Mouse (Mus musculus) frontal cortex, postnatal 36 days (tissue): ENCODE data around the gene Lamp2.
"Not testable (repeated sequence)": the region's sequence is repeated elsewhere in the genome, so short reads cannot be mapped to it uniquely, and the experiment has no call there.

Experiments
- DNase-seq, 2 experiments: peaks; one replicate each; pipeline ENCODE4 v3.0.0; 2022; ENCODE audit warnings: low spot score in 2 of 2

Gene Lamp2

GRCm38 (mm10) chrX:38428818-38429440, 27.3 kb downstream of the Lamp2 start:
- DNase-seq, result no peak

- DNase-seq, result no peak
Observed at GRCm38 (mm10) chrX:38426043-38426442, 30.2 kb downstream of the Lamp2 start.

GRCm38 (mm10) chrX:38423096-38423495, 33.2 kb downstream of the Lamp2 start:
- DNase-seq, result no peak

- no peak for DNase-seq
Observed at GRCm38 (mm10) chrX:38422396-38422795, 33.9 kb downstream of the Lamp2 start.

GRCm38 (mm10) chrX:38403879-38404278, 52.4 kb downstream of the Lamp2 start:
- no peak for DNase-seq

GRCm38 (mm10) chrX:38402981-38403380, 53.3 kb downstream of the Lamp2 start:
- DNase-seq, result no peak

GRCm38 (mm10) chrX:38402004-38402403, 54.2 kb downstream of the Lamp2 start:
- DNase-seq, result no peak

- DNase-seq, result no peak
Observed at GRCm38 (mm10) chrX:38400616-38401015, 55.6 kb downstream of the Lamp2 start.

- DNase-seq, result no peak
Observed at GRCm38 (mm10) chrX:38399671-38400070, 56.6 kb downstream of the Lamp2 start.

- DNase-seq, result not testable (repeated sequence)
Observed at GRCm38 (mm10) chrX:38373169-38373568, 83.1 kb downstream of the Lamp2 start.

GRCm38 (mm10) chrX:38364621-38365020, 91.6 kb downstream of the Lamp2 start:
- DNase-seq, result not testable (repeated sequence)

- DNase-seq, result no peak
Observed at GRCm38 (mm10) chrX:38362016-38362415, 94.2 kb downstream of the Lamp2 start.
